Mouse (Mus musculus) liver, postnatal 0 days (tissue): ENCODE results near the gene Dnah10. TPM values are rescaled to one million over a fixed set of nuclear protein-coding genes. Genes with fewer than 3 reads are reported as not detected.

Experiments
- ATAC-seq: fragments of 200-750 bp; cut with Nextera tagmentation; 2 replicates; pipeline ENCODE4 v1.8.0; 2017; ENCODE audit warnings: mild to moderate bottlenecking, moderate library complexity
- DNase-seq: peaks from one replicate; pipeline ENCODE4 v3.0.0-alpha.2; 2016
- H3K27ac ChIP-seq: fragments of 300-500 bp; sonication (generic); 2 replicates; pipeline ENCODE4 v1.5.1; 2014; ENCODE audit warnings: antibody characterized with exemption, moderate library complexity, mild to moderate bottlenecking, low read depth
- H3K27me3 ChIP-seq: fragments of 300-500 bp; sonication (generic); 2 replicates; pipeline ENCODE4 v1.6.1; 2014; ENCODE audit warnings: low read length, control low read depth, mixed read lengths; ENCODE audit not compliant: insufficient read depth
- H3K36me3 ChIP-seq: fragments of 300-500 bp; sonication (generic); replicated peaks from 2 replicates; pipeline ENCODE4 v1.6.1; 2014; ENCODE audit warnings: mild to moderate bottlenecking, control low read depth, low read length, moderate library complexity, mixed read lengths; ENCODE audit not compliant: insufficient read depth
- H3K4me1 ChIP-seq: fragments of 300-500 bp; sonication (generic); 2 replicates; pipeline ENCODE4 v1.6.1; 2014; ENCODE audit warnings: antibody characterized with exemption, mild to moderate bottlenecking, control low read depth; ENCODE audit not compliant: insufficient read depth
- H3K4me2 ChIP-seq: fragments of 300-500 bp; sonication (generic); 2 replicates; pipeline ENCODE4 v1.6.1; 2014; ENCODE audit warnings: low read depth, mild to moderate bottlenecking, low read length, moderate library complexity, mixed read lengths
- H3K4me3 ChIP-seq: fragments of 300-500 bp; sonication (generic); 2 replicates; pipeline ENCODE4 v1.5.1; 2014; ENCODE audit warnings: low read depth, low read length
- H3K9ac ChIP-seq: fragments of 300-500 bp; sonication (generic); replicated peaks from 2 replicates; pipeline ENCODE4 v1.6.1; 2014; ENCODE audit warnings: mild to moderate bottlenecking, moderate library complexity
- H3K9me3 ChIP-seq: fragments of 300-500 bp; sonication (generic); 2 replicates; pipeline ENCODE4 v1.6.1; 2016; ENCODE audit warnings: mild to moderate bottlenecking, control low read depth, low read length, mixed read lengths
- CTCF ChIP-seq: sonication (generic); IDR thresholded peaks from 2 replicates; pipeline ENCODE4 v1.5.1; 2016; ENCODE audit warnings: antibody characterized with exemption, low read depth
- EP300 ChIP-seq: IDR thresholded peaks from 2 replicates; pipeline ENCODE4 v1.6.1; 2016; ENCODE audit warnings: antibody characterized with exemption, low read depth, mild to moderate bottlenecking
- WGBS: fragments of 180-500 bp; shearing (Covaris S2); extraction: QIAGEN DNeasy Blood & Tissue Kit; methylation state at CpG from one replicate; pipeline ENCODE4 v1.1.7; 2014; ENCODE audit not compliant: insufficient replicate concordance; 5-methylcytosine and 5-hydroxymethylcytosine counted together
- polyA plus RNA-seq: library from polyadenylated mRNA; unstranded; fragments of >200 nt; fragmentation: Nextera tagmentation; extraction: Ambion mirVana; gene quantifications from 2 replicates; pipeline ENCODE4 v1.2.1, GENCODE M21; 2015

The Dnah10 gene
- polyA plus RNA-seq: not detected in 2 replicates

DNA sequence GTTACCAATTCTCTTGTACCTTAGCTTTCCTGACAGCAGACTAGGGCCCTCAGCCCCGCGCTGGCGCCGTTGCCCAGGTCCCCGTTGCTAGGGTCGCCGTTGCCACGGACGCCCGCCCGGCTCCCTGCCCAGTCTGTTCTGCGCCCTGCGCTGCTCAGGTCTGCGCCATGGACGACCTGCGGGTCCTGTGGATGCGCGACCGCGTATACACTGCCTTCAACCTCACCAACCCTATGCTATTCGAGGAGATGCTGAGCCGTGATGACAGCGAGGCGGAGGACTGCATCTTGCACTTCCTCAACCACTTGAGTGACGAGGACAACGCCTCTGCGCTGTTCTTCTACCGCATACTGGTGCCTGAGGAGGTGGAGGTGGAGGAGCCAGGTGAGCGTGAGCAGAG, at the start of gene Dnah10:
Gene Dnah10 (plus strand): TSS at position 89 of the 400 bp plus-strand sequence.
- Histone ChIP-seq H3K4me3 (no peak within 1 kb of the TSS), H3K27ac (no peak within 1 kb of the TSS), H3K9me3 (no peaks in the 10 kb centered on the region), H3K9ac (no peak within 1 kb of the TSS), H3K36me3 (peaks cover 25% of the 10 kb centered on the region), H3K27me3 (no peaks in the 10 kb centered on the region), H3K4me1 (peaks cover 6% of the 10 kb centered on the region), H3K4me2 (no peak within 1 kb of the TSS)
- DNase-seq (no peak), ATAC-seq (no peak)
- 24% methylated on average over 29 of the region's 29 CpGs for WGBS
- no peak for TF ChIP-seq EP300
- TF ChIP-seq CTCF: no peak

DNA sequence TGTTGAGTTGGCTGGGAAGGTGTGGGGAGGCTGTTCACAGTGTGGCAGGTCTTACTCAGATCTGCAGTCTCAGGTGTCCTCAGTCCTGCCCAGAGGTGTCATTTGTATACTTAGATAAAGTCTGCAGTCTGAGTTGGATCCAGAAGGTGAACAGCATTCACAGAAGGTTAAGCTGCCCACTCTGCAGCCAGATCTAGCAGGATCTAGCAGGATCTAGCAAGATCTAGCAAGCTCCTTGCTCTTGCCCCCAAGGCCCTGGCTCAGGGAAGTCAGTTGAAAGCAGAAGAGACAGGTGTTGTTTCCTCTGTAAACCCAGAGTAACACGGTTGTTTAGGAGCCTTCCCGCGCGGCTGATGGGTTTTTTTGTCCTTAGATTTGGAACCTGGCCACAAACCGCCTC, 11.1 kb upstream of the Dnah10 start:
- 90% methylated on average over 5 of the region's 5 CpGs for WGBS
- ATAC-seq (no peak), DNase-seq (no peak)
- Histone ChIP-seq H3K27me3 (no peaks in the 10 kb centered on the region), H3K9me3 (no peaks in the 10 kb centered on the region), H3K4me2 (no peak overlapping the region), H3K27ac (no peak overlapping the region), H3K9ac (no peak overlapping the region), H3K4me1 (no peaks in the 10 kb centered on the region), H3K4me3 (no peak overlapping the region), H3K36me3 (peaks cover 38% of the 10 kb centered on the region)
- TF ChIP-seq CTCF (no peak), EP300 (no peak)

- Histone ChIP-seq H3K4me1 (no peaks in the 10 kb centered on the region), H3K4me3 (no peak overlapping the region), H3K36me3 (peaks cover 47% of the 10 kb centered on the region), H3K4me2 (no peak overlapping the region), H3K9me3 (no peaks in the 10 kb centered on the region), H3K27ac (peak overlapping the region; percentile 51; the same call in 1 of the 2 replicates), H3K27me3 (no peaks in the 10 kb centered on the region), H3K9ac (no peak overlapping the region)
- TF ChIP-seq CTCF (no peak), EP300 (no peak)
- ATAC-seq (peak; percentile 55), DNase-seq (peak; percentile 44)
- 85% methylated on average over 8 of the region's 8 CpGs for WGBS
These were observed 9.8 kb upstream of the Dnah10 start for GRCm38 (mm10) chr5:124715135-124715534.

GRCm38 (mm10) chr5:124717969-124718368, 6.9 kb upstream of the Dnah10 start:
- ATAC-seq: no peak
- Histone ChIP-seq H3K27me3 (no peaks in the 10 kb centered on the region), H3K4me2 (no peak overlapping the region), H3K4me1 (no peaks in the 10 kb centered on the region), H3K9ac (no peak overlapping the region), H3K36me3 (peaks cover 59% of the 10 kb centered on the region), H3K4me3 (no peak overlapping the region), H3K9me3 (no peaks in the 10 kb centered on the region), H3K27ac (no peak overlapping the region)
- TF ChIP-seq CTCF: no peak
- TF ChIP-seq EP300: no peak
- DNase-seq: no peak
- WGBS: 91% methylated on average over 11 of the region's 11 CpGs

DNA sequence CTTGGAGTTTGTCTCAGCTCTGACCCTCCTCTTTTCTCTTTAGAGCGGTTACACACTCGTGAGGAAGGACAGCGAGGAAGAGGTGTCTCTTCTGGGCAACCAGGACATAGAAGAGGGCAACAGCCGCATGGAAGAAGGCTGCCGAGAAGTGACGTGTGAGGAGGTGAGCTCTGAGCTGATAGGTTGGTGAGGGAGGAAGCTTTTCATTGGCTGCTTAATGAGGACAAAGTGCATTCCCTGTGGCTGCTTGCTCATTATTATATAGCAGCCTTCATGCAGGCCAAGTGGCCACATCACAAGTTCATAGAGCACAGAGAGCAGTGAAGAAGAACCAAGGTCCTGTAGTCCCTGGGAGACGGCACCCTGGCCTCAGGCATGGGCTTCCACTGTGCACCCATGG, 6.5 kb upstream of the Dnah10 start:
- Histone ChIP-seq H3K4me1 (no peaks in the 10 kb centered on the region), H3K36me3 (peaks cover 58% of the 10 kb centered on the region), H3K27ac (no peak overlapping the region), H3K4me2 (no peak overlapping the region), H3K9ac (no peak overlapping the region), H3K4me3 (no peak overlapping the region), H3K9me3 (no peaks in the 10 kb centered on the region), H3K27me3 (no peaks in the 10 kb centered on the region)
- 82% methylated on average over 7 of the region's 7 CpGs for WGBS
- ATAC-seq (no peak), DNase-seq (no peak)
- TF ChIP-seq EP300 (no peak), CTCF (no peak)

- Histone ChIP-seq H3K27ac (no peak overlapping the region), H3K4me2 (no peak overlapping the region), H3K36me3 (peaks cover 40% of the 10 kb centered on the region), H3K9ac (no peak overlapping the region), H3K4me1 (peaks cover 2% of the 10 kb centered on the region; the same call in 1 of the 2 replicates), H3K27me3 (no peaks in the 10 kb centered on the region), H3K4me3 (no peak overlapping the region), H3K9me3 (no peaks in the 10 kb centered on the region)
- DNase-seq (no peak), ATAC-seq (no peak)
- WGBS: 95% methylated on average over 6 of the region's 6 CpGs
- no peak for TF ChIP-seq EP300
- no peak for TF ChIP-seq CTCF
These were observed 1.8 kb upstream of the Dnah10 start for GRCm38 (mm10) chr5:124723125-124723524.

GRCm38 (mm10) chr5:124729662-124730206, 4.8 kb downstream of the Dnah10 start:
- TF ChIP-seq EP300 (no peak), CTCF (no peak)
- Histone ChIP-seq H3K27ac (no peak overlapping the region), H3K4me3 (peak overlapping the region; percentile 24), H3K4me1 (peaks cover 6% of the 10 kb centered on the region), H3K9ac (no peak overlapping the region), H3K27me3 (no peaks in the 10 kb centered on the region), H3K4me2 (peak overlapping the region; percentile 66), H3K36me3 (no peaks in the 10 kb centered on the region), H3K9me3 (no peaks in the 10 kb centered on the region)
- 10% methylated on average over 20 of the region's 21 CpGs for WGBS
- DNase-seq (peak; percentile 29), ATAC-seq (no peak)
